Mouse (Mus musculus) olfactory bulb, adult 2 months (tissue): ENCODE results near the gene Cd300ld2.

ENCODE experiments used
- CTCF ChIP-seq: fragments of 200-500 bp; IDR thresholded peaks from 2 replicates; pipeline ENCODE4 v1.5.1; 2012; ENCODE audit warnings: low read depth, mild to moderate bottlenecking, low read length, moderate library complexity; ENCODE audit not compliant: insufficient read depth
- POLR2A ChIP-seq: fragments of 200-500 bp; IDR thresholded peaks from 2 replicates; pipeline ENCODE4 v1.6.1; 2012; ENCODE audit warnings: mild to moderate bottlenecking, low read depth, low read length, moderate library complexity; ENCODE audit not compliant: insufficient read depth

- TF ChIP-seq CTCF (no peak), POLR2A (no peak)
Observed at GRCm38 (mm10) chr11:114981866-114982265, 34.1 kb downstream of the Cd300ld2 start.
